Mouse (Mus musculus) lung, adult 18-20 months (tissue): ENCODE results near the gene Thoc5.

Experiments
- DNase-seq, 2 experiments: peaks; one replicate each; pipeline ENCODE4 v3.0.0; 2022; ENCODE audit warnings: mixed read lengths in 2 of 2

The Thoc5 gene

GRCm38 (mm10) chr11:4916068-4916467, 20.9 kb downstream of the Thoc5 start:
- DNase-seq, result peak; percentile 16 to 45

DNA sequence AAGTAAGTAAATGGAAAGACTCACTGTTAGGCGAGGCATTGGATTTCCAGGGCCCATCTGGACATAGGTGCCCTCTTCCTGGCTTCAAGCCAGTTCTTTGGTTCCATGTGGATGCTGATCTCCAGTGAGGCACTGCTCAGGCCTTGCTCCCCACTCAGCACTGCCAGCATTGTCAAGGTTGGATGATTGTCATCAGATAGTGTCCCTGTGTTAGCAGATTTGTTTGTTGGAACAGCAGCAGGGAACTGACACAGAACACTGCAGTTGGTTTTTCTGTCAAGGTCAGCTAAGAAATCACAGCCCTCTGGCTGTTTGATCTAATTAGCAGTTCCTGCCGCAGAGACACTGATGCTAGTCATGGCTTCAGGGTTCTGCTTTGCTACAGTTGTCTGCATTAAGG, 26.2 kb downstream of the Thoc5 start:
- no peak for DNase-seq

GRCm38 (mm10) chr11:4921751-4922150, 26.6 kb downstream of the Thoc5 start:
- no peak for DNase-seq

DNA sequence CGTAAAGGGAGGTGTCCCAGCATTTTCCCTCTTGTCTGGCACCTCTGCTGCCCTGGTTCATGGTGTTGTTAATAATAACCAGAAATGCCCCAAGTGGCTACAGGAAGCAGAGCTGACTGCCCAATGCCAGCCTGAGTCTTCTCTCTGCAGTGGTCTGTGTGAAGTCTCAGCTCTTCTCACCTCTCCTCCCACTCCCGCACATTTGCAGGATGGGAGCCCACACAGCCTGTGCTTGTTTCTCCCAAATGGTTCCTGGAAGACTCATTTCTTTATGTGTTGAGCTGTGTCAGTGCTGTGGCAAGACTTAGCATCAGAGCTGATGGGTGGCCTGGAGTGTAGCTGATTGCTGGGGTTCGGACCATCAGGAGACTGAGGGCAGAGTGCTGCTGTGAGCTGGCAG, 32.1 kb downstream of the Thoc5 start:
- no peak for DNase-seq

DNA sequence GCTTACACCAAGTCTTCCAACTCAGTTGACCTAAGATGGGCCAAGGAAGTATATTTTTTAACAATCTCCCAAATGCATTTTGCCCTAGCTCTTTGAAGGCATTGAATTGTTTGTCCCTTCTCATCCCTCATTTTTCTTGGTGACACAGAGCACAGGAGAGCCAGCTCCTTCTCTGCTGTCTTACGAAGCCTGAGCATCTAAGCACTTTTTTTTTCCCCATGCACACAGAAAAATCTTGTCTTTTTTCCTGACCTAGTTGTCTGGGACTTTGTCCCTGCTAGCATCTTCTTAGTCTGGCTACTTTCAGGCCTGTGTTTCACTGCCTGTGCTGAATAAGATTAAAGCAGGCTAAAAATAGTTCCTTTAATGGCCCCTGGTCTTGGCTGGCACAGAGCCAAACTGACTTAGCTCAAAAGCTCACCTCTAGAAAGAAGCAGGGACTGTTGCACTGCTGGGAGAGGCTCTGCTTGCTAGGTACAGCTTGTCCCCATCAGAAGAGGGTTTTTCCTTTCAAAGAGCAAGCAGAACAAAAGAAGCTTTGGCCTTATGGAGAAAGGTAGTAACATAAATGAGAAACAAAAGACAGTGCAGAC, 36.0 kb downstream of the Thoc5 start:
- peak; percentile 18 to 21 for DNase-seq

- DNase-seq, result no peak
Observed at GRCm38 (mm10) chr11:4936243-4936642, 41.1 kb downstream of the Thoc5 start.

- DNase-seq, result no peak
Observed at GRCm38 (mm10) chr11:4946530-4946929, 51.4 kb downstream of the Thoc5 start.

DNA sequence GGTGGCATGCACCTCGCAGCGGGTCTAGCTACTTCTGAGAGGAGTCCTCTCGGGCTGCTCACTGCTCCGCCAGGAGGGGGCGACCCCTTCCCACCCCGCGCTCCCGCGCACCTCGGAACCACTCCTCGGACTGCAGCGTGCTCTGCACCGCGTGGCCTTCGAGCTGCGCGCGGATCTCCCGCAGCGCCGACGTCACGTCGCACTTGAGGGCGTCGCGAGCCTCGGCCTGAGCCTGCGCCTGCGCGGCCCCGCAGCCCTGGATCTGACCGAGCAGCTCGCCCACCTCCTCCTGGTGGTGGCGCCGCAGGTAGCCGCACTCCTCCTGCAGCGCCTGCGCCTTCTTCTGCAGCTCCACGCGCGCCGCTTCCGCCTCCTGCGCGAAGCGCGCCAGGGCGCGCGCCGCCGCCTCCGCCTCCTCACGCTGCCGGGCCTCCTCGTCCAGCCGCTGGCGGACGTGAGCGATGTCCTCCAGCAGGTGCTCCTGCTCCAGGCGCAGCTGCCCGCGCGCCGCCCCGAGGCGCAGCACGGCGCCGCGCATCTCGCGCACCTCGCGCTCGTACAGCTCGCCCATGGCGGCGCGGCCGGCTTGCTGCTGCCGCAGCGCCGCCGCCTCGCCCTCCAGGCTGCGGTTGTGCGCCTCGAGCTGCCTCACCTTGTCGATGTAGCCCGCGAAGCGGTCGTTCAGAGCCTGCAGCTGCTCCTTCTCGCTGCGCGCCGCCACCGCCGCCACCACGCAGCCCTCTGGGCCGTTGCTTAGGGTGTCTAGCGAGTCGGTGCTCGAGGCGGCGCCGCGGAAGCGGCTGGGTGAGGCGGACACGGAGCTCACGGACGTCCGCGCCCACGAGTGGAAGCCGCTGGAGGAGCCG, 52.1 kb downstream of the Thoc5 start:
- peak; percentile 34 to 45 for DNase-seq

DNA sequence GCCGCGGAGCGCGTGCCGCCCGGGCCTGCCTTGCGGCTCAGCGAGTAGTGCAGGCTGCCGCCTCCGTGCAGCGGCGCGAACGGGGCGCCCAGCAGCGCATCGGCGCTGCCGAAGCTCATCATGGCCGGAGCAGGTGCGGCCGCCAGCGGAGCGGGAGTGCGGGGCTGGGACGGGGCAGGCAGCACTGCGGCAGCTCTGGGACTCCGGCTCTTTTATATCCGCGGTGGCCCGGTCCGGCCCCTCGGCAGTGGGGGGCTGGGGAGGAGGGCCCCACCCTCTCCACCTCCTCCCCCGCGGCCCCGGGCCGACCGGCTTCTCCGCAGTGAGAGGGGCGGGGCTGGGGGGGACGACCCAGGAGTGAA, 52.7 kb downstream of the Thoc5 start, which contains the start of gene Nefh:
TSS of gene Nefh (minus strand) at position 252 of the 362 bp plus-strand sequence.
- no peak for DNase-seq

DNA sequence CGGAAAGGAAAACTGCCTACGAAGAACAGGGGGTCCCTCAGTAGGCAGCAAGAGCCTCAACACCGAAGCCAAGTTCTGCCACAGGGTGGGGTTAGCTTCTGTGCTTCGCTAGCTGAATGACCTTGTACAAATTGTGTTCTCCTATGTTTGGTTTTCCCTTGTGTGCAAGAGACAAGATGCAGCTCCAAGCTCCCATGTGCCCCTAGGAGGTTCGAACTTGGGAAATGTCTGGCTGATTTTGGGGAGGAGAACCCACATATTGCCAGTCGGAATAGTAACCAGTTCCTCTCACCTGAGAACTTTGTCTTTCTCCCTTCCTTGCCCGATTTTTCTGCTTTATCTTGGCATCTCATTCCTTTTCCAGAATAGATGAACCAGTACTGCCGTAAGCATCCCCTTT, 53.7 kb downstream of the Thoc5 start:
- no peak for DNase-seq

DNA sequence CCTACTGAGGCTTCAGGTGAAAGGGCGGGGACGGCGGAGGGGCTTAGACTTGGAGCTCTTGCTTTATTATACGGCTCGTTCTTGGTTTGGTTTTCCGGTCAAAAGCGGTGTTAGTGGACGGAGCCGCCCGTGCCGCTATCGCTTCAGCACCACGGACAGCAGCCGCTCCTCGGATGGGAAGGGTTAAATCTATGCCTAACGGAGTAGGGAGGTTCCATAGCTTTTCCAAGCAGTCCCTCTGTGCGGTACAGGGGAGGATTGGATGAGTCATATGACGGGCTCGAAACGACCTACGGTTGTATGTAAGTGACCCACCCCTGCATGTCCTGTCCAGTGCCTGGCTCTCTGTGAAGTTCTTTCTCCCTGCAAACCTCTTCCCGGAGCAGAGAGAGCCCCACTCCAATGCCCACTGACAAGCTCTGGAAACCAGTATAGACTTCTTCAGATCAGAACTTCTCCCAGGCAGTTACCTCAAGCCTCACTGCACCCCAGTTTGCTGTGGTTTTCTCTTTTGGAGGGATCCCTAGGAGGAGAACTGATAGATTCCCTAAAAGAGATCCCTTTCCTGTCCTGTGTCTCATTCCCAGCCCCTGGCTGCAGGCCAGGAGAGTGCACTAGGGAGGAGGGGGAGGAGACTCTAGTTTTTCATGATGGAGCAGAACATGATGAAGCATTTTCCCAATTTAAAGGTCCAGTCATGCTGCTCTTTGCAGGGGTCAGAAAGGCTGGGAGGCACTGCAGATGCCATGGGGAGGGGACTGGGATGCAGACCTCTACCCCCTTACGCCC, 54.3 kb downstream of the Thoc5 start:
- DNase-seq, result peak; percentile 8 to 10

DNA sequence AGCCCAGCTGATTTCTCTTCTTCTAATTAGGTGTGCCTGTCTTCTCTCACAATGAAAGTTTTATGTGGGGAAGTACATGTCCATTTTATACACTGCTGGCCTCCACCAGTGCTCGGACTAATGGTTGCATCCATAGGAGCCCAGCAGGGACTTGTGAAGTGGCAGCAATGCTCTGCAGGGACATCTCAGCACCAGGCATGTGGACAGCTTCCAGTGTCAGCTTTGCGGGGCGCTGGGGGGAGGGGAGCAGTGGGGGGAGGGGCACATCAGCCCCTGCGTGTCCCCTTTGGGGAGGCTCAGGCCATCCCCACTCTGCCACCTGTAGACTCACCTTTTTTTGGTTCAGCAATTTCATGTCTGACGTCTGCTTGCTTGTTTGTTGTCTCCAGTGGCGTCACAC, 58.3 kb downstream of the Thoc5 start:
- DNase-seq, result no peak

- peak in 1 of 2 experiments; percentile 19 for DNase-seq
Observed at GRCm38 (mm10) chr11:4953918-4954317, 58.8 kb downstream of the Thoc5 start.

GRCm38 (mm10) chr11:4963099-4963808, 68.1 kb downstream of the Thoc5 start:
- no peak for DNase-seq

DNA sequence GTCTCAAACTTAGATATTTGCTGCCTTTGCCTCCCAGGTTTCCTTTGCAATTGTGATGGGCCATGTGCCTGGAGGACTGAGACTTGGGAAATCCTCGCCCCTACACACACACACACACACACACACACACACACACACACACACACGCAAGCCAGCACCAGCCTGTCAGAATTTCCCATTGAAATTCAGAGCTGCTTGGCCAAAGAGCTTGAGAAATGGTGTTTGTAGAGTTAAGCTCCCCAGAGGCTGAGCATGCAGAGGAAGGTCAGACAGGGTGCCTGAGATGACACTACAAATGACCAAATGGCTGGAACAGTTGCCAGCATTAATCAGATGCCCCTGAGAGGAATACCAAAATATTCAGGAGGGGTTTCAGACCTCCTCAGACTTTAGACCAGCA, 71.2 kb downstream of the Thoc5 start:
- DNase-seq, result no peak

GRCm38 (mm10) chr11:4966888-4967287, 71.8 kb downstream of the Thoc5 start:
- no peak for DNase-seq

DNA sequence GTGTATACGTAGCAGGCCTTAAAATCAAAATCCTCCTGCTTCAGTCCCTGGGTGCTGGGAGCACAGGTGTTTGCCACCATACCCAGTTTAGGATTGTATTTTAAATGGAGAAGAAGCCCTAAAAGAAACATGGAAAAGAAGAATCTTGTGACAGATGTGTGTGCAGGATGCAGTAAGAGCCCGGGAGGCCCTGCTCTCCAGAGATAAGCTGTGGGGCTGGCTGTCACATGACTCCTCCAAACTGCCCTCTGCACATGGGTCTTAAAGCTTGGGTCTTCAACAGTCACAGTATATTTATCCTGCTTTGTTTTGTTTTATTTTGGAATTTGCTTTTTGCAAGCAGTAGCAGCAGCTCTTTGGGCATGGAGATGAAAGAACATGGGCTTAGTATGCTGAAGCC, 72.4 kb downstream of the Thoc5 start:
- DNase-seq, result no peak

GRCm38 (mm10) chr11:4968376-4968775, 73.3 kb downstream of the Thoc5 start:
- no peak for DNase-seq

- peak; percentile 49 to 58 for DNase-seq
Observed at GRCm38 (mm10) chr11:4972967-4973870, 78.1 kb downstream of the Thoc5 start.

- no peak for DNase-seq
Observed at GRCm38 (mm10) chr11:4973871-4974256, 78.7 kb downstream of the Thoc5 start.

- peak; percentile 33 to 57 for DNase-seq
Observed at GRCm38 (mm10) chr11:4974376-4975122, 79.4 kb downstream of the Thoc5 start.
